Comparison of ENCODE assay signal across 9 mouse cellular contexts in the genomic region with DNA sequence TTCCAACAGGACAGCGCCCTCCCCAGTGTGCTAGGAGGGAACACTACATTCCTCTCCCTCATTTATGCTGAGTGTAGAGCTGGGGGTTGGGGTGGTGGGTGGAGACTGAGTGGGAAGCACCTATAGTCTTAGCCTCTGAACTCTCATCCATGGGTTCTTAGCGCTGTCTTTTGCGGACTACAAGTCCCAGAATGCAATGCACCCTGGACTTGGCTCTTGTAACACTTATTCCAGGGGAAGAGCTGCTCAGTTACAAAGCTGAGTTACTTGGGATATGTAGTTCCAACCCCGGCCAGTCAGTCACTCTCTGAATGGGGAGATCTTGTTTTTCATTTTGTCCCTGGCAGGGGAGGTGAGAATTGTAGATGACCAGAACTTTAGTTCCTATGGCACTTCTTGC. TPM values are rescaled to one million over a fixed set of nuclear protein-coding genes. Genes with fewer than 3 reads are reported as not detected.
A peak's percentile ranks its signal among the peaks of the same experiment; 100 is the strongest.
DNase-seq lines count a peak whose midpoint lies in the region; ATAC-seq and TF ChIP-seq lines count a peak whose summit lies in the region.
"Had no signal": no experiment of that assay in that cellular context is flagged by ENCODE, and none has a peak within 500 bp of the region (broad histone marks: within the 10 kb centered on the region; RNA-seq: fewer than 3 reads in every experiment).

No protein-coding gene starts in this region.

- no peak overlapping the region for H3K9ac ChIP-seq in limb, embryonic 11.5 days (ENCODE audit: low read length)
- H3K9ac ChIP-seq in embryonic facial prominence, embryonic 15.5 days, result no peak overlapping the region
- no peak overlapping the region for H3K9ac ChIP-seq in intestine, postnatal 0 days (ENCODE audit: low read depth, low read length)
- H3K9ac ChIP-seq in liver, embryonic 15.5 days, result no peak overlapping the region
- H3K9ac ChIP-seq: embryonic facial prominence, embryonic 12.5 days had no signal

- H3K4me1 ChIP-seq in limb, embryonic 11.5 days (ENCODE audit: control insufficient read depth, insufficient read depth, low read length), result 0 out of 2 replicates have a peak, but pooled peaks cover 3% of the 10 kb centered on the region
- H3K4me1 ChIP-seq in limb, embryonic 10.5 days, result peaks cover 15% of the 10 kb centered on the region
- peaks cover 13% of the 10 kb centered on the region for H3K4me1 ChIP-seq in embryonic facial prominence, embryonic 15.5 days
- no peaks in the 10 kb centered on the region for H3K4me1 ChIP-seq in intestine, postnatal 0 days (replicated peaks; ENCODE audit: control insufficient read depth, insufficient read depth, low read length)
- H3K4me1 ChIP-seq in liver, embryonic 15.5 days (replicated peaks), result peaks cover 18% of the 10 kb centered on the region

- no peak overlapping the region for H3K4me2 ChIP-seq in limb, embryonic 11.5 days (ENCODE audit: low read depth, severe bottlenecking)
- no peak overlapping the region for H3K4me2 ChIP-seq in embryonic facial prominence, embryonic 15.5 days (replicated peaks)
- H3K4me2 ChIP-seq in intestine, postnatal 0 days (replicated peaks; ENCODE audit: low read depth), result no peak overlapping the region
- no peak overlapping the region for H3K4me2 ChIP-seq in liver, embryonic 15.5 days
- H3K4me2 ChIP-seq: embryonic facial prominence, embryonic 12.5 days had no signal

- H3K27ac ChIP-seq in limb, embryonic 11.5 days (replicated peaks; ENCODE audit: low read depth, low read length), result no peak overlapping the region
- H3K27ac ChIP-seq in limb, embryonic 10.5 days, result no peak overlapping the region
- H3K27ac ChIP-seq in embryonic facial prominence, embryonic 15.5 days (replicated peaks), result no peak overlapping the region
- H3K27ac ChIP-seq in intestine, postnatal 0 days (ENCODE audit: low read depth, low read length), result no peak overlapping the region
- no peak overlapping the region for H3K27ac ChIP-seq in liver, embryonic 15.5 days (replicated peaks)
- H3K27ac ChIP-seq: embryonic facial prominence, embryonic 12.5 days had no signal

- no peak for ATAC-seq in limb, embryonic 11.5 days (ENCODE audit: insufficient number of reproducible peaks, low FRiP score, low TSS enrichment, low read depth)
- peak; percentile 53 for ATAC-seq in embryonic facial prominence, embryonic 15.5 days (ENCODE audit: insufficient number of reproducible peaks, low FRiP score, low TSS enrichment, low read depth)
- peak; percentile 67 for ATAC-seq in intestine, postnatal 0 days
- peak; percentile 29 for ATAC-seq in liver, embryonic 15.5 days (ENCODE audit: insufficient read depth)

- TF ChIP-seq CTCF in intestine, postnatal 0 days (IDR thresholded peaks at IDR 0.05; ENCODE audit: low read depth), result no peak

- DNase-seq in limb, embryonic 11.5 days (ENCODE audit: low spot score), result peak; percentile 44
- DNase-seq in limb, embryonic 10.5 days (ENCODE audit: low spot score), result no peak
- DNase-seq in ZHBTc4 (ENCODE audit: low read depth, low spot score), result peak; percentile 92
- peak; percentile 65 for DNase-seq in retina, adult 2 months (ENCODE audit: low read depth, low spot score)
- DNase-seq in natural killer cell, adult 2 months (ENCODE audit: low spot score in 2 of 2), result no peak

- H3K9me3 ChIP-seq in limb, embryonic 11.5 days (ENCODE audit: control insufficient read depth, low read length), result no peaks in the 10 kb centered on the region
- no peaks in the 10 kb centered on the region for H3K9me3 ChIP-seq in limb, embryonic 10.5 days (replicated peaks)
- no peaks in the 10 kb centered on the region for H3K9me3 ChIP-seq in embryonic facial prominence, embryonic 15.5 days (replicated peaks)
- H3K9me3 ChIP-seq in intestine, postnatal 0 days (ENCODE audit: control insufficient read depth), result no peaks in the 10 kb centered on the region
- no peaks in the 10 kb centered on the region for H3K9me3 ChIP-seq in liver, embryonic 15.5 days (replicated peaks)
- H3K9me3 ChIP-seq: embryonic facial prominence, embryonic 12.5 days had no signal

- H3K4me3 ChIP-seq in limb, embryonic 11.5 days (ENCODE audit: low read depth, low read length), result no peak overlapping the region
- no peak overlapping the region for H3K4me3 ChIP-seq in limb, embryonic 10.5 days
- H3K4me3 ChIP-seq in embryonic facial prominence, embryonic 15.5 days (replicated peaks), result no peak overlapping the region
- no peak overlapping the region for H3K4me3 ChIP-seq in intestine, postnatal 0 days (ENCODE audit: low read depth, low read length)
- H3K4me3 ChIP-seq in liver, embryonic 15.5 days (replicated peaks), result no peak overlapping the region
- H3K4me3 ChIP-seq: embryonic facial prominence, embryonic 12.5 days had no signal

- H3K36me3 ChIP-seq in limb, embryonic 11.5 days (ENCODE audit: control insufficient read depth, insufficient read depth, low read length), result no peaks in the 10 kb centered on the region
- H3K36me3 ChIP-seq in limb, embryonic 10.5 days, result peaks cover 35% of the 10 kb centered on the region
- peaks cover 30% of the 10 kb centered on the region for H3K36me3 ChIP-seq in embryonic facial prominence, embryonic 15.5 days
- peaks cover 32% of the 10 kb centered on the region for H3K36me3 ChIP-seq in intestine, postnatal 0 days (ENCODE audit: control insufficient read depth, insufficient read depth)
- H3K36me3 ChIP-seq in liver, embryonic 15.5 days (replicated peaks), result peaks cover 32% of the 10 kb centered on the region

- no peaks in the 10 kb centered on the region for H3K27me3 ChIP-seq in limb, embryonic 11.5 days (ENCODE audit: control insufficient read depth, insufficient read depth, low read length)
- H3K27me3 ChIP-seq in limb, embryonic 10.5 days (ENCODE audit: low read depth, poor library complexity, severe bottlenecking), result no peaks in the 10 kb centered on the region
- no peaks in the 10 kb centered on the region for H3K27me3 ChIP-seq in embryonic facial prominence, embryonic 15.5 days
- H3K27me3 ChIP-seq in intestine, postnatal 0 days (replicated peaks; ENCODE audit: control insufficient read depth, insufficient read depth, low read length), result no peaks in the 10 kb centered on the region
- no peaks in the 10 kb centered on the region for H3K27me3 ChIP-seq in liver, embryonic 15.5 days
- H3K27me3 ChIP-seq: embryonic facial prominence, embryonic 12.5 days had no signal

- 21% methylated on average over 4 of the region's 4 CpGs for WGBS in limb, embryonic 11.5 days
- 9% methylated on average over 4 of the region's 4 CpGs for WGBS in limb, embryonic 10.5 days
- WGBS in embryonic facial prominence, embryonic 15.5 days, result 24% methylated on average over 4 of the region's 4 CpGs
- WGBS in intestine, postnatal 0 days, result 32% methylated on average over 4 of the region's 4 CpGs
- 31% methylated on average over 4 of the region's 4 CpGs for WGBS in liver, embryonic 15.5 days (ENCODE audit: insufficient replicate concordance)

RNA-seq across cellular contexts. Expression of a gene that starts 8.6 kb away (rescaled TPM):
- 16.9 and 17.6 TPM in 2 replicates for polyA plus RNA-seq in limb, embryonic 11.5 days (2014; fragmentation: Nextera tagmentation; extraction: Ambion mirVana)
- 23.8 and 29.9 TPM in 2 replicates for polyA plus RNA-seq in limb, embryonic 10.5 days (2016; fragmentation: Nextera tagmentation; extraction: Ambion mirVana)
- 47.9 and 51.3 TPM in 2 replicates for polyA plus RNA-seq in embryonic facial prominence, embryonic 15.5 days (2015; fragmentation: Nextera tagmentation; extraction: Ambion mirVana)
- polyA plus RNA-seq in intestine, postnatal 0 days (2015; fragmentation: Nextera tagmentation; extraction: Ambion mirVana), result 10.9 and 11.4 TPM in 2 replicates
- polyA plus RNA-seq in liver, embryonic 15.5 days (2015; fragmentation: Nextera tagmentation; extraction: Ambion mirVana), result 28.9 and 32.4 TPM in 2 replicates

RNA-seq across cellular contexts. Expression of a gene that starts 12.9 kb away (rescaled TPM):
- not detected in 2 replicates for polyA plus RNA-seq in limb, embryonic 11.5 days (2014; fragmentation: Nextera tagmentation; extraction: Ambion mirVana)
- not detected in 2 replicates for polyA plus RNA-seq in limb, embryonic 10.5 days (2016; fragmentation: Nextera tagmentation; extraction: Ambion mirVana)
- not detected in 2 replicates for polyA plus RNA-seq in embryonic facial prominence, embryonic 15.5 days (2015; fragmentation: Nextera tagmentation; extraction: Ambion mirVana)
- not detected in 2 replicates for polyA plus RNA-seq in intestine, postnatal 0 days (2015; fragmentation: Nextera tagmentation; extraction: Ambion mirVana)
- polyA plus RNA-seq in liver, embryonic 15.5 days (2015; fragmentation: Nextera tagmentation; extraction: Ambion mirVana), result not detected in 2 replicates
- polyA plus RNA-seq: embryonic facial prominence, embryonic 12.5 days had no signal

RNA-seq across cellular contexts. Expression of a gene that starts 19.5 kb away (rescaled TPM):
- polyA plus RNA-seq in limb, embryonic 11.5 days (2014; fragmentation: Nextera tagmentation; extraction: Ambion mirVana), result 0.16 and 0.17 TPM in 2 replicates
- polyA plus RNA-seq in limb, embryonic 10.5 days (2016; fragmentation: Nextera tagmentation; extraction: Ambion mirVana), result 0.11 and 0.13 TPM in 2 replicates
- polyA plus RNA-seq in embryonic facial prominence, embryonic 15.5 days (2015; fragmentation: Nextera tagmentation; extraction: Ambion mirVana), result 0.41 and 1.0 TPM in 2 replicates
- 3.0 TPM in 2 replicates for polyA plus RNA-seq in intestine, postnatal 0 days (2015; fragmentation: Nextera tagmentation; extraction: Ambion mirVana)
- polyA plus RNA-seq in liver, embryonic 15.5 days (2015; fragmentation: Nextera tagmentation; extraction: Ambion mirVana), result 0.05 and 0.13 TPM in 2 replicates

RNA-seq across cellular contexts. Expression of a gene that starts 25.2 kb away (rescaled TPM):
- polyA plus RNA-seq in limb, embryonic 11.5 days (2014; fragmentation: Nextera tagmentation; extraction: Ambion mirVana), result 14.0 and 16.4 TPM in 2 replicates
- 10.0 and 10.7 TPM in 2 replicates for polyA plus RNA-seq in limb, embryonic 10.5 days (2016; fragmentation: Nextera tagmentation; extraction: Ambion mirVana)
- polyA plus RNA-seq in embryonic facial prominence, embryonic 15.5 days (2015; fragmentation: Nextera tagmentation; extraction: Ambion mirVana), result 94.8 and 98.3 TPM in 2 replicates
- 113 and 119 TPM in 2 replicates for polyA plus RNA-seq in intestine, postnatal 0 days (2015; fragmentation: Nextera tagmentation; extraction: Ambion mirVana)
- polyA plus RNA-seq in liver, embryonic 15.5 days (2015; fragmentation: Nextera tagmentation; extraction: Ambion mirVana), result 372 and 392 TPM in 2 replicates

RNA-seq across cellular contexts. Expression of a gene that starts 33.4 kb away (rescaled TPM):
- not detected in 2 replicates for polyA plus RNA-seq in limb, embryonic 11.5 days (2014; fragmentation: Nextera tagmentation; extraction: Ambion mirVana)
- not detected in 2 replicates for polyA plus RNA-seq in limb, embryonic 10.5 days (2016; fragmentation: Nextera tagmentation; extraction: Ambion mirVana)
- 0.39 and 0.68 TPM in 2 replicates for polyA plus RNA-seq in embryonic facial prominence, embryonic 15.5 days (2015; fragmentation: Nextera tagmentation; extraction: Ambion mirVana)
- polyA plus RNA-seq in intestine, postnatal 0 days (2015; fragmentation: Nextera tagmentation; extraction: Ambion mirVana), result 12.9 and 15.9 TPM in 2 replicates
- not detected in 2 replicates for polyA plus RNA-seq in liver, embryonic 15.5 days (2015; fragmentation: Nextera tagmentation; extraction: Ambion mirVana)

Comparison
In these comparisons a context has a peak if more than half of its experiments do, and no peak if none do; other contexts are left out.
1. DNase-seq: peak in limb, embryonic 11.5 days (single experiment), ZHBTc4 (single experiment) and retina, adult 2 months (single experiment); none in limb, embryonic 10.5 days (single experiment) and natural killer cell, adult 2 months (0 of 2).